Mouse (Mus musculus) ES-Bruce4 (cell line): ENCODE data around the gene Dpp4. TPM values are rescaled to one million over a fixed set of nuclear protein-coding genes. Genes with fewer than 3 reads are reported as not detected.

Experiments
- H3K27ac ChIP-seq: 2 replicates; pipeline ENCODE4 v1.5.1; 2012; ENCODE audit warnings: low read length, inconsistent platforms; ENCODE audit not compliant: insufficient read depth
- H3K27me3 ChIP-seq: 2 replicates; pipeline ENCODE4 v1.6.1; 2012; ENCODE audit warnings: mild to moderate bottlenecking, low read length, inconsistent platforms; ENCODE audit not compliant: control insufficient read depth, poor library complexity, insufficient read depth, severe bottlenecking
- H3K36me3 ChIP-seq: 2 replicates; pipeline ENCODE4 v1.6.1; 2012; ENCODE audit warnings: inconsistent platforms, mild to moderate bottlenecking, low read length, moderate library complexity; ENCODE audit not compliant: control insufficient read depth, poor library complexity, insufficient read depth, severe bottlenecking
- H3K4me1 ChIP-seq: one replicate; pipeline ENCODE4 v1.8.1; 2011; ENCODE audit warnings: low read length; ENCODE audit not compliant: control insufficient read depth, insufficient read depth
- H3K4me3 ChIP-seq: 2 replicates; pipeline ENCODE4 v1.5.1; 2011; ENCODE audit warnings: low read depth, mild to moderate bottlenecking, low read length
- H3K9ac ChIP-seq: 2 replicates; pipeline ENCODE4 v1.6.1; 2012; ENCODE audit warnings: low read depth, mild to moderate bottlenecking, inconsistent platforms; ENCODE audit not compliant: poor library complexity, severe bottlenecking
- H3K9me3 ChIP-seq: replicated peaks from 2 replicates; pipeline ENCODE4 v1.6.1; 2012; ENCODE audit warnings: mild to moderate bottlenecking, low read length, inconsistent platforms; ENCODE audit not compliant: control insufficient read depth, poor library complexity, insufficient read depth, severe bottlenecking
- CTCF ChIP-seq: IDR thresholded peaks from one replicate; pipeline ENCODE4 v1.8.1; 2011; ENCODE audit warnings: low read depth, low read length
- EP300 ChIP-seq: IDR thresholded peaks from 2 replicates; pipeline ENCODE4 v1.6.1; 2011; ENCODE audit warnings: low read depth, low read length; ENCODE audit not compliant: insufficient read depth
- POLR2A ChIP-seq: IDR thresholded peaks from one replicate; pipeline ENCODE4 v1.8.1; 2011; ENCODE audit warnings: low read length; ENCODE audit not compliant: insufficient read depth
- polyA plus RNA-seq: library from polyadenylated mRNA; stranded (reverse); fragments of >200 nt; gene quantifications from 2 replicates; pipeline ENCODE4 v1.2.4, GENCODE M21; 2011; ENCODE audit warnings: low read depth; ENCODE audit not compliant: missing spikeins, insufficient read depth, insufficient read length

The Dpp4 gene
- 1.0 and 1.2 TPM in 2 replicates for polyA plus RNA-seq

- H3K4me1 ChIP-seq, result peaks cover 2% of the 10 kb centered on the region
- H3K27me3 ChIP-seq, result no peaks in the 10 kb centered on the region; the same call in none of the 2 replicates
- H3K36me3 ChIP-seq, result no peaks in the 10 kb centered on the region
- H3K9ac ChIP-seq, result peak within 1 kb of the TSS; percentile 29
- TF ChIP-seq EP300 (no peak), POLR2A (no peak), CTCF (no peak)
- H3K27ac ChIP-seq, result no peak within 1 kb of the TSS
- H3K9me3 ChIP-seq, result 0 out of 2 replicates have a peak, but pooled peaks cover 6% of the 10 kb centered on the region
- H3K4me3 ChIP-seq, result peak within 1 kb of the TSS; percentile 61
These were observed at the start of gene Dpp4 for GRCm38 (mm10) chr2:62412081-62412821. Gene Dpp4 (minus strand): TSS chr2:62412231.

GRCm38 (mm10) chr2:62460815-62461450 is 48.9 kb upstream of the Dpp4 start:
- Histone ChIP-seq H3K9ac (no peak overlapping the region), H3K4me1 (no peaks in the 10 kb centered on the region), H3K36me3 (no peaks in the 10 kb centered on the region), H3K4me3 (no peak overlapping the region), H3K27me3 (no peaks in the 10 kb centered on the region), H3K9me3 (no peaks in the 10 kb centered on the region), H3K27ac (no peak overlapping the region)
- TF ChIP-seq CTCF (no peak), POLR2A (no peak), EP300 (no peak)

- no peaks in the 10 kb centered on the region for H3K4me1 ChIP-seq
- H3K9ac ChIP-seq, result no peak overlapping the region
- H3K27me3 ChIP-seq, result no peaks in the 10 kb centered on the region
- no peak overlapping the region for H3K4me3 ChIP-seq
- no peaks in the 10 kb centered on the region for H3K36me3 ChIP-seq
- no peak overlapping the region for H3K27ac ChIP-seq
- TF ChIP-seq POLR2A, result no peak
- TF ChIP-seq CTCF, result no peak
- no peak for TF ChIP-seq EP300
- no peaks in the 10 kb centered on the region for H3K9me3 ChIP-seq
These were observed 48.2 kb upstream of the Dpp4 start for GRCm38 (mm10) chr2:62460231-62460710.

GRCm38 (mm10) chr2:62459241-62460174 is 47.5 kb upstream of the Dpp4 start:
- Histone ChIP-seq H3K4me3 (no peak overlapping the region), H3K4me1 (no peaks in the 10 kb centered on the region), H3K27me3 (no peaks in the 10 kb centered on the region), H3K9me3 (no peaks in the 10 kb centered on the region), H3K36me3 (no peaks in the 10 kb centered on the region), H3K27ac (no peak overlapping the region), H3K9ac (no peak overlapping the region)
- TF ChIP-seq EP300 (no peak), CTCF (no peak), POLR2A (no peak)

GRCm38 (mm10) chr2:62458070-62458469 is 46.0 kb upstream of the Dpp4 start:
- no peak overlapping the region for H3K4me3 ChIP-seq
- H3K27me3 ChIP-seq, result no peaks in the 10 kb centered on the region
- H3K27ac ChIP-seq, result no peak overlapping the region
- no peak overlapping the region for H3K9ac ChIP-seq
- TF ChIP-seq EP300 (no peak), CTCF (no peak), POLR2A (no peak)
- H3K9me3 ChIP-seq, result no peaks in the 10 kb centered on the region
- H3K36me3 ChIP-seq, result no peaks in the 10 kb centered on the region
- H3K4me1 ChIP-seq, result no peaks in the 10 kb centered on the region
